Mouse (Mus musculus) cerebellum, adult 2 months (tissue): ENCODE measurements around the gene Mrpl18. TPM values are rescaled to one million over a fixed set of nuclear protein-coding genes. Genes with fewer than 3 reads are reported as not detected.
A peak's percentile ranks its signal among the peaks of the same experiment; 100 is the strongest.

Experiments used
- DNase-seq, 2 experiments: peaks; one replicate each; pipeline ENCODE4 v3.0.0; 2021
- H3K27ac ChIP-seq: fragments of 200-500 bp; 2 replicates; pipeline ENCODE4 v1.5.1; 2012; ENCODE audit warnings: low read length, control low read depth, inconsistent platforms; ENCODE audit not compliant: insufficient read depth
- H3K27me3 ChIP-seq: fragments of 200-500 bp; 2 replicates; pipeline ENCODE4 v1.6.1; 2012; ENCODE audit warnings: inconsistent platforms, mild to moderate bottlenecking, low read length, moderate library complexity; ENCODE audit not compliant: control insufficient read depth, insufficient read depth
- H3K4me1 ChIP-seq: fragments of 200-500 bp; 2 replicates; pipeline ENCODE4 v1.6.1; 2011; ENCODE audit warnings: low read length; ENCODE audit not compliant: control insufficient read depth, insufficient read depth
- H3K4me3 ChIP-seq: fragments of 200-500 bp; replicated peaks from 2 replicates; pipeline ENCODE3; 2011; ENCODE audit warnings: mild to moderate bottlenecking, low read depth, low read length, control low read depth; ENCODE audit not compliant: insufficient read depth
- CTCF ChIP-seq: fragments of 200-500 bp; IDR thresholded peaks from 2 replicates; pipeline ENCODE4 v1.5.1; 2011; ENCODE audit warnings: low read depth, mild to moderate bottlenecking, control low read depth, low read length, moderate library complexity, borderline replicate concordance; ENCODE audit not compliant: insufficient read depth
- POLR2A ChIP-seq: fragments of 200-500 bp; IDR thresholded peaks from 2 replicates; pipeline ENCODE4 v1.6.1; 2011; ENCODE audit warnings: low read length, control low read depth, borderline replicate concordance; ENCODE audit not compliant: insufficient read depth
- WGBS: fragments of 180-500 bp; shearing (Covaris S2); methylation state at CpG from one replicate; pipeline ENCODE4 v1.1.7; 2018; 5-methylcytosine and 5-hydroxymethylcytosine counted together
- polyA plus RNA-seq: library from polyadenylated mRNA; depleted of rRNA; stranded (reverse); fragments of >200 nt; gene quantifications from 2 replicates; pipeline ENCODE4 v1.2.3, GENCODE M21; 2012

The Mrpl18 gene
- polyA plus RNA-seq, 1 experiment, result 85.6 TPM

DNA sequence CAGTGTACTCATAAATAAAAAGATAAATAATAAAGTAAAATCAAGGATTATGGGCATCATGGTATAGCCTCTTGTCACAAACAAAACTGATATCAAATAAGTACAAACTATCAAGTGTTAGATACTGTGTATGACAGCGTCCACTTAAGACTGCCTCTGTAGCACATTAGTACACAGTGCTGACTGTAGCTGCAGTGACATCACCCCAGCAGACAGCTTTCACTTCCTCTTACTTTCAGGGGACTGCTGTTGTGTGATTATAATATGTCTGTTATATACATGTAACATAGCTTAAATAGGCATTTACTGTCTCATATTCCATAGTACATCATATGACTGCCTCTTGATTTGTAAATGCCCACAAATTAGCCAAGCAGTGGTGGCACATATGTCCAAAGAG is 4.9 kb upstream of the Mrpl18 start:
- Histone ChIP-seq H3K4me1 (no peaks in the 10 kb centered on the region), H3K27me3 (no peaks in the 10 kb centered on the region), H3K27ac (no peak overlapping the region), H3K4me3 (no peak overlapping the region)
- 91% methylated on average over 1 of the region's 1 CpGs for WGBS
- TF ChIP-seq CTCF (no peak), POLR2A (no peak)
- DNase-seq, result no peak

DNA sequence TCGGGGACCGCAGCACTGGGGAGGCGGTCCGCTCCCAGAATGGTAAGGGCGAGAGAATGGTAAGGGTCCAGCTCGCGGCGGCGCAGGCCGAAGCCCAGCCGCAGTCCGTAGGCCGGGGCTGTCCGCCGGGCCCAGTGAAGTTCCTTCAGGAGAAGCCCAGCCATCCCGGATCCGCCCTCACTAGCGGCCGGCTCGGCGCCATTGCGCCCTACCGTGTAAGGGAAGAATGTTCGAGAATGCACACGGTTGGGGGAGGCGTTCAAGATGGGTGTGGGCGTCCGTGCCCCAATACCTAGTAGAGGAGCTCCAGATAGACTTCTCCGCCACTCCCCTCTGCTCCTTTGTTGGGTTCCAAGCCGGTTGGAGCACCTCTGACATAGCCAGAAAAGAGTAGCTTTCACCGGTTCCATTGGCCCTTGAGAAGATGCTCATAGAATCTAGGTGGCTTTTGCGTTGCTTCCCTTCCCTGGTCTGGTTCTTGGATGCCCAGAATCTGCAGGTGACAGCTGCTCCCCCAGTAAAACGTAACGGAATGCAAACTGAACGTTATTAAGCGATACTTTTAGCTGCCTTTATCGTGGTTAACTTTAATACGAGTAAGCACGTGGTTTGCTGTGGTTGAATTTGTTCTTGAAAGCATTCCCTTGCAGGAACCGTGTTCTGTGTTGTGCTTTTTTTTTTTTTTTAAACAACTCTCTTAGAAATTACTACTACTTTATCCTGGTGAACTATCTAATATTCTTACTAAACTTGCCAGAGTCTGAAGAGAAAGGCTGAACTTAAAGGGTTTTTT is 639 bp upstream of the Mrpl18 start:
- Histone ChIP-seq H3K27ac (peak overlapping the region; percentile 71), H3K4me1 (no peaks in the 10 kb centered on the region), H3K27me3 (no peaks in the 10 kb centered on the region), H3K4me3 (peak overlapping the region; percentile 91)
- no peak for TF ChIP-seq POLR2A
- TF ChIP-seq CTCF, result no peak
- WGBS, result under 1% methylated on average over 40 of the region's 40 CpGs
- DNase-seq, result no peak

DNA sequence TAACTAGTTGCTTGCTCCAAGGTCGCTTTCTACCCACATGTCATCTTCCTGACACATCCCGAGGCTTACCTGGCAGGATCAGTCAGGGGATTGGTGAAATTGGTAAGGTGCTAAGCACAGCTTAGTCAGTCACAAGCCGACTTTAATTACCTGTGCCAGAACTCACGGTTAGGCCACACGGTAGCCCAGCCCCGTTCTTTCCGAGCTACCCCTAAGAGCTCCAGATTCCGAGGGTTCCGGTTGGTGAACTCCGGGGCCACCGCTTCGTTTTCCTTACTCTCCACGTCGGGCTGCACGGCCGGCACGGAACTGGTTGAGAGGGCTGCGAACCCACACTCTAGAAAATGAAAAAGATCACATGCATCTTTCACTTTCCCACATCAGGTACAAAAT is 661 bp downstream of the Mrpl18 start, which contains the start of gene Tcp1:
TSS of gene Tcp1 (plus strand) at position 214 of the 393 bp plus-strand sequence.
- TF ChIP-seq POLR2A (no peak), CTCF (no peak)
- H3K4me3 ChIP-seq, result peak within 1 kb of the TSS; percentile 96
- DNase-seq, result no peak
- no peaks in the 10 kb centered on the region for H3K27me3 ChIP-seq
- no peaks in the 10 kb centered on the region for H3K4me1 ChIP-seq
- under 1% methylated on average over 18 of the region's 18 CpGs for WGBS
- H3K27ac ChIP-seq, result peak within 1 kb of the TSS; percentile 71

DNA sequence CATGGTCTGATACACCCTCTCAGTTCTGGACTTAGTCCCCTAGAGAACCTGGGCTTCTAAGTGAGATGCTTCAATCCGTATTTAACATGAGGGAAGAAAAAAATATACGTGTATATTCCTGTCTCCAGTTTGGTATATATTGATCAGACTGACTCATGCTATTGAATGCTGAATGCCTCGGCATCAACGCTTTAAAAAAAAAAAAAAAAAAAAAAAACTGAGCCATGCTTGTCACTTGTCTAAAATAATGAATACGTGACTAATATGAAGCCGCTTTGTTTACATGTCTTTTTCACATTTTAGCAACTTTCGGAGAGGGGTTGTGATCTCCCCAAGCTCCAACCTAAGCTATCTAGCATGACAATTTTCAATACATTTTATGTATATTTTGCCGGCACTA is 5.8 kb downstream of the Mrpl18 start:
- no peak overlapping the region for H3K4me3 ChIP-seq
- no peaks in the 10 kb centered on the region for H3K4me1 ChIP-seq
- H3K27me3 ChIP-seq, result no peaks in the 10 kb centered on the region
- TF ChIP-seq POLR2A (no peak), CTCF (no peak)
- DNase-seq, result no peak
- 83% methylated on average over 8 of the region's 8 CpGs for WGBS
- no peak overlapping the region for H3K27ac ChIP-seq

DNA sequence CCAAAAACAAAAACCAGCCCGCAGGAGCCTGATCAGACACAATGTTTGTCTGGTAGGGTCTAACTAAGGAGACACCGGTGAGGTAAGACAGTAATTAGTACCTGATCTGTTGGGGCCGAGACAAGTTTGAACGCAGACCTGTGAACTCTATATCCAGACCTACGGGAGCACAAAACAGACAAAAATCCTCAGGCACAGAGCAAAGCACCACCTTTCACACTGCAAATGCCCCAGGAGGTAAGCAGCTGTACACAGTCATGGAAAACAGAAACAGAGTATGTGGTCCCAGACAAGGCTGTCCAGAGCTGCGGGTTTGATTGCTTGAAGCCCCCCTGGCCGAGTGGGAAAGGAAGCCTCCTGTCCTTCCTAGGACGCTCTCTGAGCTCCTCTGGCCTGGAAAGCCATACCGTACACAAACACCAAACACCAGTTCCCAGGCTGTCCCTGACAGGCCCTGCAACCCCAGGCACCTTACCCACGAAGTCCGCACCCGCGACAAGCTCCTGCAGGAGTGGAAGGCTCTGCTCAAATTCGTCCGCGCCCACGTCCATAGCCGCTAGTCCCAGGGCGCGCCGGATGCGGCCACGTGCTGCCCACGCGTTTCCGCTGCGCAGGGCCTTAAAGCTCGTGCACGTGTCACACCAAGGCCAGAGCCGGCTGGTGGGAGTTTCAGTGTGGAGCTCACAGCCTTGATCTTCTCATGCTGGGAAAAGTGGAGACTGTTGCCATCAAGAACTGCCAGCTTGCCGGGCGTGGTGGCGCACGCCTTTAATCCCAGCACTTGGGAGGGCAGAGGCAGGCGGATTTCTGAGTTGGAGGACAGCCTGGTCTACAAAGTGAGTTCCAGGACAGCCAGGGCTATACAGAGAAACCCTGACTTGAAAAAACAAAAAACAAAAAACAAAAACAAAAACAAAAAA is 6.5 kb downstream of the Mrpl18 start, which contains the start of gene Pnldc1:
TSS of gene Pnldc1 (minus strand) at position 870 of the 920 bp plus-strand sequence.
- no peak for DNase-seq
- H3K27ac ChIP-seq, result no peak within 1 kb of the TSS
- TF ChIP-seq POLR2A (no peak), CTCF (no peak)
- H3K4me1 ChIP-seq, result no peaks in the 10 kb centered on the region
- 82% methylated on average over 35 of the region's 35 CpGs for WGBS
- H3K27me3 ChIP-seq, result no peaks in the 10 kb centered on the region
- H3K4me3 ChIP-seq, result no peak within 1 kb of the TSS

DNA sequence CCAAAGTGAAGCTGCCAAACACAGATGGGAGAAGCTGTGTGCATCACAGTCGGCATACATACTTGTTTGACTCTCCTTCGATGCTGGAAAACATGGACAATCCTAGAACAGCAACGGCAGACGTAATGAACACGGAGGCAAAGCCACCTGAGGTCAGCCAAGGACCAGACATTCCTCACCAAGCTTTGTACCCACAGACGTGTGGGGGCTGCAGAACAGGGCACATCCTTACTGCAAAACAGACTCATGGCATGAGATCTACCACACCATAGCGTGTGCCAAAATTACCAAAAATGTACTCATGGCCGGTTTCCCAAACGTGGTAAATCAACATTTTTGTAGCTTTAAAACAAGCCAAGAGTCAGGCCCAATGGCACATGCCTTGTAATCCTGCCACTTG is 9.7 kb downstream of the Mrpl18 start:
- Histone ChIP-seq H3K27ac (no peak overlapping the region), H3K4me1 (no peaks in the 10 kb centered on the region), H3K27me3 (no peaks in the 10 kb centered on the region), H3K4me3 (no peak overlapping the region)
- WGBS, result 85% methylated on average over 9 of the region's 9 CpGs
- DNase-seq, result no peak
- TF ChIP-seq POLR2A (no peak), CTCF (no peak)

DNA sequence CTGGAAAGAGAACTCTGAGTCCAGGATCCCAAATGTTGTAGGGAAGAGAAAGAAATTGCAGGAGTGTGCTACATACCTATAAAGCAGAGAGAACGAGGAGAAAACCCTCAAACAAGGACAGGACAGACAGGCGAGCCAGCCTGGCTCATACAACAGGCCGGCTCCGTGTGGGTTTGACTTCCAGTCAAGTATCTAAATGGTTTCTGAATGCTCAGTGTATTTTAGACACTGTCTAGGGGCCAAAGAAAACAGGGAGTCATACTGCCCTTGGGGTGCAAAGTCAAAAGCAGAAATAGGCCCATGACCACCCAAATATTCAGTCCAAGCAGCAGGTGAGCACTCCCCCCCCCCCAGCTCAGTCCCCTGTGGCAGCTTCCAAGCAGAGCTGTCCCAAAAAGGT is 10.3 kb downstream of the Mrpl18 start:
- WGBS, result 92% methylated on average over 4 of the region's 4 CpGs
- no peaks in the 10 kb centered on the region for H3K4me1 ChIP-seq
- no peaks in the 10 kb centered on the region for H3K27me3 ChIP-seq
- no peak overlapping the region for H3K27ac ChIP-seq
- no peak for DNase-seq
- H3K4me3 ChIP-seq, result no peak overlapping the region
- TF ChIP-seq POLR2A (no peak), CTCF (no peak)
